Mouse (Mus musculus): ENCODE measurements around the gene Htra1. TPM values are rescaled to one million over a fixed set of nuclear protein-coding genes. Genes with fewer than 3 reads are reported as not detected.

The Htra1 gene
- total RNA-seq, 1 experiment: 96.3 TPM

- Histone ChIP-seq H3K9ac (ENCODE audit: insufficient read depth, low read depth, low read length, poor library complexity, severe bottlenecking) (no peak overlapping the region), H3K4me1 (ENCODE audit: control insufficient read depth in 2 of 2, insufficient read depth in 2 of 2, low read length in 2 of 2, poor library complexity in 1 of 2) (peaks cover 0 to 10% of the 10 kb centered on the region in 2 experiments; a peak in 3 of 4 replicates), H3K27ac (ENCODE audit: insufficient read depth, low read depth, low read length, poor library complexity, severe bottlenecking) (no peak overlapping the region), H3K36me3 (ENCODE audit: control insufficient read depth, insufficient read depth, low read length, poor library complexity, severe bottlenecking) (no peaks in the 10 kb centered on the region), H3K9me3 (ENCODE audit: control insufficient read depth, insufficient read depth, low read depth, low read length) (no peaks in the 10 kb centered on the region), H3K4me3 (ENCODE audit: insufficient read depth in 1 of 2, low read depth in 1 of 2, low read length in 2 of 2, poor library complexity in 1 of 2, severe bottlenecking in 1 of 2) (no peak overlapping the region)
- no peak for DNase-seq (ENCODE audit: low read depth, low spot score)
- TF ChIP-seq HCFC1 (IDR thresholded peaks at IDR 0.05; ENCODE audit: borderline replicate concordance, insufficient read depth, low read length) (no peak), ZC3H11A (IDR thresholded peaks at IDR 0.05; ENCODE audit: borderline replicate concordance, low read depth, low read length) (no peak), CHD2 (IDR thresholded peaks at IDR 0.05; ENCODE audit: low read depth, low read length) (no peak), MAFK (IDR thresholded peaks at IDR 0.05; ENCODE audit: insufficient read depth, low read depth, low read length) (no peak), ZNF384 (IDR thresholded peaks at IDR 0.05; ENCODE audit: low read depth, low read length) (no peak)
- in situ Hi-C loops (cut with MboI; ENCODE audit: low sequenced_read_pairs in 2 of 2, unreplicated experiment in 2 of 2): no loop called here
Measured at GRCm38 (mm10) chr7:130984294-130984693, 48.4 kb downstream of the Htra1 start.

GRCm38 (mm10) chr7:130985193-130985592 is 49.3 kb downstream of the Htra1 start:
- Histone ChIP-seq H3K4me3 (ENCODE audit: insufficient read depth in 1 of 2, low read depth in 1 of 2, low read length in 2 of 2, poor library complexity in 1 of 2, severe bottlenecking in 1 of 2) (no peak overlapping the region), H3K9ac (ENCODE audit: insufficient read depth, low read depth, low read length, poor library complexity, severe bottlenecking) (no peak overlapping the region), H3K27ac (ENCODE audit: insufficient read depth, low read depth, low read length, poor library complexity, severe bottlenecking) (no peak overlapping the region), H3K9me3 (ENCODE audit: control insufficient read depth, insufficient read depth, low read depth, low read length) (no peaks in the 10 kb centered on the region), H3K36me3 (ENCODE audit: control insufficient read depth, insufficient read depth, low read length, poor library complexity, severe bottlenecking) (no peaks in the 10 kb centered on the region), H3K4me1 (ENCODE audit: control insufficient read depth in 2 of 2, insufficient read depth in 2 of 2, low read length in 2 of 2, poor library complexity in 1 of 2) (peaks cover 0 to 10% of the 10 kb centered on the region in 2 experiments; a peak in 3 of 4 replicates)
- no peak for DNase-seq (ENCODE audit: low read depth, low spot score)
- in situ Hi-C loops (cut with MboI; ENCODE audit: low sequenced_read_pairs in 2 of 2, unreplicated experiment in 2 of 2): no loop called here
- TF ChIP-seq ZC3H11A (IDR thresholded peaks at IDR 0.05; ENCODE audit: borderline replicate concordance, low read depth, low read length): no peak
- TF ChIP-seq MAFK (IDR thresholded peaks at IDR 0.05; ENCODE audit: insufficient read depth, low read depth, low read length): no peak
- no peak for TF ChIP-seq ZNF384 (IDR thresholded peaks at IDR 0.05; ENCODE audit: low read depth, low read length)
- no peak for TF ChIP-seq CHD2 (IDR thresholded peaks at IDR 0.05; ENCODE audit: low read depth, low read length)
- no peak for TF ChIP-seq HCFC1 (IDR thresholded peaks at IDR 0.05; ENCODE audit: borderline replicate concordance, insufficient read depth, low read length)

- Histone ChIP-seq H3K4me1 (ENCODE audit: control insufficient read depth in 2 of 2, insufficient read depth in 2 of 2, low read length in 2 of 2, poor library complexity in 1 of 2) (peaks cover 0 to 10% of the 10 kb centered on the region in 2 experiments; a peak in 3 of 4 replicates), H3K4me3 (ENCODE audit: insufficient read depth in 1 of 2, low read depth in 1 of 2, low read length in 2 of 2, poor library complexity in 1 of 2, severe bottlenecking in 1 of 2) (no peak overlapping the region), H3K9me3 (ENCODE audit: control insufficient read depth, insufficient read depth, low read depth, low read length) (no peaks in the 10 kb centered on the region), H3K36me3 (ENCODE audit: control insufficient read depth, insufficient read depth, low read length, poor library complexity, severe bottlenecking) (no peaks in the 10 kb centered on the region), H3K27ac (ENCODE audit: insufficient read depth, low read depth, low read length, poor library complexity, severe bottlenecking) (no peak overlapping the region), H3K9ac (ENCODE audit: insufficient read depth, low read depth, low read length, poor library complexity, severe bottlenecking) (no peak overlapping the region)
- DNase-seq (ENCODE audit: low read depth, low spot score): no peak
- in situ Hi-C loops (cut with MboI; ENCODE audit: low sequenced_read_pairs in 2 of 2, unreplicated experiment in 2 of 2): no loop called here
- TF ChIP-seq ZNF384 (IDR thresholded peaks at IDR 0.05; ENCODE audit: low read depth, low read length) (no peak), MAFK (IDR thresholded peaks at IDR 0.05; ENCODE audit: insufficient read depth, low read depth, low read length) (no peak), HCFC1 (IDR thresholded peaks at IDR 0.05; ENCODE audit: borderline replicate concordance, insufficient read depth, low read length) (no peak), ZC3H11A (IDR thresholded peaks at IDR 0.05; ENCODE audit: borderline replicate concordance, low read depth, low read length) (no peak), CHD2 (IDR thresholded peaks at IDR 0.05; ENCODE audit: low read depth, low read length) (no peak)
Measured at GRCm38 (mm10) chr7:130985716-130986115, 49.8 kb downstream of the Htra1 start.

- no peak overlapping the region for H3K27ac ChIP-seq (ENCODE audit: insufficient read depth, low read depth, low read length, poor library complexity, severe bottlenecking)
- no peak for DNase-seq (ENCODE audit: low read depth, low spot score)
- TF ChIP-seq ZNF384 (IDR thresholded peaks at IDR 0.05; ENCODE audit: low read depth, low read length) (no peak), MAFK (IDR thresholded peaks at IDR 0.05; ENCODE audit: insufficient read depth, low read depth, low read length) (no peak), HCFC1 (IDR thresholded peaks at IDR 0.05; ENCODE audit: borderline replicate concordance, insufficient read depth, low read length) (no peak), ZC3H11A (IDR thresholded peaks at IDR 0.05; ENCODE audit: borderline replicate concordance, low read depth, low read length) (no peak), CHD2 (IDR thresholded peaks at IDR 0.05; ENCODE audit: low read depth, low read length) (no peak)
Measured at GRCm38 (mm10) chr7:130988146-130988545, 52.2 kb downstream of the Htra1 start.

More at GRCm38 (mm10) chr7:130988146-130988545, 52.2 kb downstream of the Htra1 start:
- Histone ChIP-seq H3K9ac (ENCODE audit: insufficient read depth, low read depth, low read length, poor library complexity, severe bottlenecking) (no peak overlapping the region), H3K4me3 (ENCODE audit: insufficient read depth in 1 of 2, low read depth in 1 of 2, low read length in 2 of 2, poor library complexity in 1 of 2, severe bottlenecking in 1 of 2) (no peak overlapping the region), H3K36me3 (ENCODE audit: control insufficient read depth, insufficient read depth, low read length, poor library complexity, severe bottlenecking) (no peaks in the 10 kb centered on the region), H3K9me3 (ENCODE audit: control insufficient read depth, insufficient read depth, low read depth, low read length) (no peaks in the 10 kb centered on the region), H3K4me1 (ENCODE audit: control insufficient read depth in 2 of 2, insufficient read depth in 2 of 2, low read length in 2 of 2, poor library complexity in 1 of 2) (peaks cover 0 to 2% of the 10 kb centered on the region in 2 experiments; a peak in 1 of 4 replicates)
- in situ Hi-C loops (cut with MboI; ENCODE audit: low sequenced_read_pairs in 2 of 2, unreplicated experiment in 2 of 2): no loop called here
